Mouse (Mus musculus) frontal cortex, adult 2 months (tissue): ENCODE measurements at regions not wholly inside any gene's neighbourhood (a gene's known extent, or its start where the extent isn't known, plus 50 kb on each side); places are given as distances from the start of the nearest gene placed in this dataset.

Experiments used
- DNase-seq, 2 experiments: peaks; one replicate each; pipeline ENCODE4 v3.0.0; 2022; ENCODE audit warnings: low spot score in 1 of 2; ENCODE audit errors: extremely low spot score in 1 of 2

- DNase-seq: peak; percentile 25 to 47
These were observed 718.6 kb upstream of the Gm21961 start for GRCm38 (mm10) chr15:65733326-65733725.

GRCm38 (mm10) chr15:65731308-65731707, 716.6 kb upstream of the Gm21961 start:
- peak in 1 of 2 experiments; percentile 8 for DNase-seq

GRCm38 (mm10) chr15:65727061-65727460, 712.4 kb upstream of the Gm21961 start:
- DNase-seq: no peak

GRCm38 (mm10) chr15:65726271-65726670, 711.6 kb upstream of the Gm21961 start:
- DNase-seq: no peak

- DNase-seq: peak; percentile 20 to 73
These were observed 688.9 kb upstream of the Gm21961 start for GRCm38 (mm10) chr15:65703559-65703958.

- peak in 1 of 2 experiments; percentile 62 for DNase-seq
These were observed 686.8 kb upstream of the Gm21961 start for GRCm38 (mm10) chr15:65701510-65701909.

GRCm38 (mm10) chr15:65698596-65698995, 683.9 kb upstream of the Gm21961 start:
- no peak for DNase-seq
